Mouse (Mus musculus) T-helper 17 cell (primary cell): ENCODE data around the gene Pola1.

ENCODE experiments used
- in situ Hi-C, 2 experiments: fragments of 300-600 bp; cut with MboI, MseI; formaldehyde crosslinking; loops; 1 replicate in 1 of 2; 2 replicates in 1 of 2; pipeline ENCODE4 v1.15.1; 2025; ENCODE audit warnings: high pct_unique_total_duplicates in 2 of 2

The Pola1 gene

DNA sequence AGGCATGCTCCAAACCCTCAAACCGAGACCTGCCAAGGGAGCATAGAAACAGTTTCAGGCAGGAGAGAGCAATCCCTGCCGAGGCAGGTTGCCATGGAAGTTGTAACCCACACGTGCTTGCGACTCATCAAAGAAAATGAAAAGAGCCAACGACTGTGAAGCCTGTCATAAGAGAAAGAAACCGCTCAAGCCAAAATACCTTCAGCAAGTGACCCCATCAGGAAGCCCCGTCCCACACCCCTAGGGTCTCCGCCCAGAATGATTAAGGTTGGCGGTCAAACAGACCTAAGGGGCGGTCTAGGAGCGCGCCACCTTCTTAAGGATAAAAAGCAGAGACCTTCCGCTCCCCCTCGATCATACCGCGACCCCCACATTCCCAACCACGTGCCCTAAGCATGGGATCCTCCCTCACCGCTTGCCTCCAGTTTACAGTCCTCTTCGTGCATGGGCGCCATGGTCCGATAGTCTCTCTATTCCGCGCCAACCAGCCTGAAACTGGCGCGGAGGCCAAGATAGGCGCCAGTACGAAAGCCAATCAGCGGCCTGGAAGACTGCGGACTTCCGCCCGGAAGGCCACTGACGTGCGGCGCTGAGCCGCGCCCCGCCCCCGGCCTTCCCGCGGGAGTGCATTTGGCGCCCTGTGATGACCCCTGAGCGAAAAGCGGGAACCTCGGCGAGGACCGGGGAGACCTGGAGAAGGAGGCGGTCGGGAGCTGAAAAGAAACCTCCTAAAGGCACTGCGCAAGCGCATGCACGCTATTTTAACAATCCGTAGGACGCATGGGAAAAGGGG lies at the start of gene Pola1:
TSS of gene Pola1 (minus strand) at position 499 of the 793 bp plus-strand sequence.
- in situ Hi-C loops: no loop called here

DNA sequence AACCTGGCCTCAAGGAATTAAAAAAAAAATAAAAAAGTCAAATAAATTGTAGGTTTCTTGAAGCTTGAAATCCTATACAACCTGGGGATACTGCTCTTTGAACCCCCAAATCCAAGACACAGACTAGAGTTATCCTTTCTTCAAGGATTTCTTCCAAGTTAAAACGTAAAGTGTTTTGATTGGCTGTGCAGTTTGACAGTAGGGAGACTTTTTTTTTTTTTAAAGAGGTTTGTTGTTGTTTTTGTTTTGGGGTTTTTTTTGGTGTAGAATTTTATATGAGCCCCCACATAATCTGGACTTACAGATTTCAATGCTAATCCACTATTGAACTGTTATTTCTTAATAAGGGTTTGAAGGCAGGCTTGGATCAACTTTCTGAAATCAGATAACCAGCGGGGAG lies 44.3 kb upstream of the Pola1 start:
- in situ Hi-C loops: no loop called here

DNA sequence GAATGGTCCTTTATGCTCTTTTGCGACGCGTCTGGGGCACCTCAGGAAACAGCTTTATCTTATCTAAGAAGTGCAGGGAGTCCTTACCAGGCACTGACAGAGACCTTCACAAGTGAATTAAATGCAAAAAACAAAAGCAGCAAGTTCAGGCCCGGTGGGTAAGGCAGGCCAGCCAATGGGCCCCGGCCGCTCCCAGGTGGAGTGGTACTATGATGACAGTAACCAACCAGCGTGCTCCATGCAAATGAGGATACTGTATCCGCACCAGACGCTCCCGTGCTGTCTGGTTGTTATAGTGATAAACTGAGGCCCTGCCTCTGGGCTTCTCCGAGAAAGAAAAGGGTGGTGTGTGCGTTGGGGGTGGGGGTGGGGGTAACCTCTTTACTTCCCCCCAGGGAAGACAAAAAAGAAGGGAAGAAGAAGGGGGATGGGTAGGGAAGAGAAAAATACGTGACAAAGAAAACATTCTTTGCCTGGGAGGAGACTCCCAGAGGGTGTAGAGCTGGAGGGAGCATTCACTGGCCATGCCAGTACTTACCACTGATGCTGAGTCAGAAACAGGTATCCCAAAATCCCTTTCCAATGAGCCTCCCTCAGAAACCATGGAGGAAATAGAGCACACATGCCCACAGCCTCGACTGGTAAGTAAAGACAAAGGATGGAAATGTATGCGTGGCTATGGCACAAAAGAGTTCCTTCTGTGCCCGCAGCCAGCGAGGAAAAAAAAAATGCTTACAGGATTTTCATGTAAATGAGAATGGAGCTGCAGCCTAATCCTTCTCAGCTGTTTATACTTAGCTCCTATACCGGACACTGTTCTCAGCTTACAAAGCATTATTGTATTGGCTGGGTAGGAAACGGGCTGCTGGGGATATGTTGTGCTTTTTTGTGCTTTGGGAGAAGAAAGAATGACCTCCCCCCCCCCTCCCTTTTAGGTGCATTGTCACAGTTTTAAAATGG lies 43.2 kb upstream of the Pola1 start:
- in situ Hi-C loops: no loop called here

DNA sequence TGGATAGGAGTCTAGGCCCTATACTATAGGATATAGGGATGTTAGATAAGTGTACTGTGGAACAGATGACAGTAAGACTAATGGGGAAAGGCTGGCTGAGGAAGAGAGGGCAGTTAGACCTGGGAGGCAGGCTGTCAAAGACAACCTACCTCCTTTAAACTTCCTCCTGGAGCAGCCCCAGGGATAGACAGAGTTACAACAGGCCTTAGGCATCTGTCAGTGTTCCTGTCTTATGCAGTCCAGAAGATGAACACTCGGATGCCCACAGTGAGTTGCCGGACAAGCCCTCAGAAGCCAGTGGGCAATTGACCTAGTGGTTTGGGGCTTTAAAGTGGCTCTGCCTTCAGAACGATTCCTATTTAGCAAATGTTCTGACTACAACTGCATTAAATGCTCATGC lies 42.5 kb upstream of the Pola1 start:
- in situ Hi-C loops: no loop called here

DNA sequence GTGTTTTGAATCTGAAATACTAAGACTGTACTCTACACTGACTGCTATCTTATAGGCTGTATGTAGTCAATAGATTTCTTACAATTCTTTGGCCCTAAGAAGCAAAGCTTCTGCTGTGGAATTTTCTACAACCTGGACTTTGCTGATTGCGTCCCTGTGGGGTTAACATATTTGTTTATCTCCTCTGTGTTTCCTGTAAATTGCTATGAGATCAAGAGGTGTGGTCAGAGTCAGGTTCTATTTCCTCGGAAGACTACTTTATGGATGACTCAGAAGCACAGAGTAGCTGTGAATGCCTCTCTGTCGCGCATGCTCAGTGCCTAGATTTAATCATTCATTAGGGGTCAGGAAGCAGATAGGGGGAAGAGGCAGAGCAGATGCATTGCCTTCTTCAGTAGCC lies 32.8 kb upstream of the Pola1 start:
- in situ Hi-C loops: no loop called here

DNA sequence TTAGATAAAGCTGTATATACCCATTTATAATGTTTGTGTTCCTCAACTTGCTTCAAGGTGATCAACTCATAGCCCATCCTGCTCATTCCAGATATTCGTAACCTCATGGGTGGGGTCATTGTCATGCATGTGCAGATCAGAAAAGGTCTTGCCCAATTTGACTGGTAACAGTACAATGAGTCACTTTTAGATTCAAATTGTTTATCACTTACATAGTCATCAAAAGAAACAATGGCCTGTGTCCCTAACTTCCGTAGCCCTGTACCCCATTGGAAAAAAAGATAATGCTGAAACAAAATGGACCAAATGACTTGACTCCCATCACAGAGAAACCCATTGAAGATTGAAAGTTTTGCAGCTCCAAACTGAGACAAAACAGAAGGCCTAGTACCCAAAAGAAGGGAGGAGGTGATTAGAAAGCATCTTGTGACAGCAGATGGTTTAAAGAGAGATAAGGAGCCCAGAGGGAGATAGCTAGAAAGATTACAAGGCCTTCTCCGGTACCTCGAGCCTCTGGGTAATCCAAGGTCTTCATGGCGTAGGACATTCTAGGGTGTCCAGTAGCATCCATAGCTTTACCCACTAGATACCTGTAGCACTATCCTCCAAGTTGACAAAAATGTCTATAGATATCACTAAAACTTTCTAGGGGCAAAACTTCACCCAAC lies 32.1 kb upstream of the Pola1 start:
- in situ Hi-C loops: no loop called here

DNA sequence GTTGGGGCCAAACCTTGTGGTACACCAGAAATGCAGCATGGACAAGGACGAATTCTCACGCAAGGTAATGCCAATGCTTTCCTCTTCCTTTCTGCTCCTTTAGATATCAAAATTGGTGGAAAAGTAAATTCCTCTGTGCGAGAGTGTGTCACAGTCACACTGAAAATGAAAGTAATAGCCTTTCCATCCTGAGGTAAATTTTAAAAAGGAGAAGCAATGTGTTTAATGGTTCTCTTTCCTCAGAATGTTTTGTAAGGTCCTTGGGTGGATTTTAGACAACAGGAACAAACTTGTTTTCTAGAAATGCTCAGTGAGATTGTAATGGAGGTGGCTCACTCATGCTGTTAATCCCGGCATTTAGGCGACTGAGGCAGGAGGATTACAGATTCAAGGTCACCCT lies 23.2 kb upstream of the Pola1 start:
- in situ Hi-C loops: no loop called here

DNA sequence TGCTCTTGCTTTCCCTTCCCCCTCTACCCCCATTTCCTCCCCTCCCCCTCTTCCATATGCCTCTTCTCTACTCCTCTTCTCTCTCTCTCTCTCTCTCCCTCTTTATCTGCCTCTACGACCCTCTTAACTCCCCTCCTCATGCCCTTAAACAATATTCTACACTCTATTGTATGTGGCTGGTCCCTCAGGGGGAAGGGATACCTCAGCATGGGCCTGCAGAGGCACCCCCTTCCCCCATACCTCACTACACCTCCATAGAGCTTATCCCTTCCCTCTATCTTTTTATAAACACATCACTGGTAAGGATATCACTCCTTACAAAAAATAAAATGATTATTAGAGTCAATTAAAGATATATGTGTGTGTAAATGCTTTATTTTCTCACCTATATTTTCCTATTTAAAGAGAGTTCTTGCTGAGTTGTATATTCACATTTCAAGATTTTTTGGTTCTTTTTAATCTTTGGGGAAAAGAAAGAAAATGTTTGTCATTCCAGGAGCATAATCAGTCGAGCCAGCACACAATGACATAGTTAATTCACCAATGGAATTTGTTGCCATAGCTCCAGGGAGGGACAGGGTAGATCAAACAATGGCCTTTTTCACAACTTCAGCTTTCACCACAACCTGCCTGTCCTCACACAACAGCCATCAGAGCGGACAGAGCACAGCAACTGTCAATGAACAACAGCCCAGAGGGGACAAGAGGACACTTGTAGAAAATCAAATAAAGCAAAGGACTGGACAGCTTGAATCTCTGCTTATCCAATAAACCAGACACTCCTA lies 22.5 kb upstream of the Pola1 start, which contains the start of gene Pcyt1b:
TSS of gene Pcyt1b (plus strand) at position 646 of the 785 bp plus-strand sequence.
- in situ Hi-C loops: no loop called here

DNA sequence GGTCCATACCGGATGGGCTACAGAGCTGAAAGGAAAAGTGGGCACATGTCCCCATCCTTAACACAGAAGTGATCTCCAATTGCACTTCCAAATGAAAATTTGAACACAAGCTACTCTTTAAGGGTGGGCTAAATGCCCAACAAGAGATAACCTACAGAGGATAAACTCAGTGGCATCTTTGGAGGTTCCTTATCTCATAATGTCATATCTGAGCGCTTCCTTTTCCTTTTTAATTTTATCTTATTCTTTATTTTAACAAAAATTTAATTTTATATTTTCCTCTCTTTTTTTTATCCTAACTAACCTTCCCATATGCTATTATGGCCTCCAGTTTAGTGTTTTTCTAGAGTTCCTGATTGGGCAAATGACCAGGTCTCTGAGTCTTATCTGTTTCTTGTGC lies 18.8 kb upstream of the Pola1 start:
- in situ Hi-C loops: no loop called here

DNA sequence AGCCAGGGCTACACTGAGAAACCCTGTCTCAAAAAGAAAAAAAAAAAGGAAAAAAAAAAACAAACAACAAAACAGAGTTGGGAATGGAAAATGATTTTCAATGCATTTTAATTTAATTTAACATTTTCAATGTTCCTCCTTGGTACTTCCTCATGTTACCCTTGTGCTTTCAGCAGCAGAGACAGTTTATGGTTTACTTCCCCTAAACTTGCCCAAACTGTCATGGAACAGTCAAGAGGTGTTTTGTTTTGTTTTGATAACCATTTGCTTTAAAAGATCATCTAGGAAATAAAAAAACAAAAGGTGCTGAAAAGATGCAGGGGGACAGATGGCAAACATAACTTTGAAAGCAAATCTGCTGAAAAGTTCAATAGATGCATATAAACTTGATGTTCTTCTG lies 12.1 kb upstream of the Pola1 start:
- in situ Hi-C loops: no loop called here

DNA sequence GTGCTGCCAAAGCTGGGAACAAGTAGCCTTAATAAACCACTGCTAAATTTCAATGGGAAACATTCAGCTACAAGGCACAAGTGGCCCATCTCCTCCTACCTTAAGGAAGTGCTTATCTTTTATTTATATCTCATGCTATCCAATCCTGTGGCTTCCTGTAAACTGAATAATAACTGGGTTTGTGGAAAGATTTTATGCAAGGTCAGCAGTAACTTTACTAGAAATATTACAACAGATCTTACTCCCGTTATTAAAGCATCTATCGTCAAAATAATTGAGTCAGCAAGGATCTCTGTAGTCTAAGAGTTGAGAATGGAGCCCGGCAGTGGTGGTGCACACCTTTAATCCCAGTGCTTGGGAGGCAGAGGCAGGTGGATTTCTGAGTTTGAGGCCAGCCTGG lies 11.6 kb upstream of the Pola1 start:
- in situ Hi-C loops: no loop called here

DNA sequence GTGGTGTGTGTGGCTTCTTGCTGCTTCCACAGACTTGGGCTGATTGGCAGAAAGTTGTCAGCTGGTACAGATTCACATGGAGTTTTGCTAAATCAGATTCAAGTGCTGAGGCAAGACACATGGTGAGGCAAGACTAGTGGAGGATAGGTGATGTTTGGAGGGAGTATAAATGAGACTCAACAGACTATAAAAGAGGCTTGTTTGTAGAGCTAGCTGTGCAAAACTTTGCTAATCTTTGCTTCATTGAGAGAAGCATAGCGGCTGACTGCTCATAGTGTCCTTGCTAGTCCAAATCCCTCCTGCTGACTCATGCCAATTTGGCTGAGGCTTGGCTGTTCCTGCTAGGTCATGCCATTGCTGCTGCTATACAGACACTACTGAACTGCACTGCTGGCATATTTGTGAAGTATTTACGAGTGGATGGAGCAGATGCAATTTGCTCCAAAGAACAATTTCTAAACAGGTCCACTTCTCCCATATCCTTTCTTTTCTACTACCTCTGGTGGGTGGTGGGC lies 3.0 kb upstream of the Pola1 start:
- in situ Hi-C loops: no loop called here

DNA sequence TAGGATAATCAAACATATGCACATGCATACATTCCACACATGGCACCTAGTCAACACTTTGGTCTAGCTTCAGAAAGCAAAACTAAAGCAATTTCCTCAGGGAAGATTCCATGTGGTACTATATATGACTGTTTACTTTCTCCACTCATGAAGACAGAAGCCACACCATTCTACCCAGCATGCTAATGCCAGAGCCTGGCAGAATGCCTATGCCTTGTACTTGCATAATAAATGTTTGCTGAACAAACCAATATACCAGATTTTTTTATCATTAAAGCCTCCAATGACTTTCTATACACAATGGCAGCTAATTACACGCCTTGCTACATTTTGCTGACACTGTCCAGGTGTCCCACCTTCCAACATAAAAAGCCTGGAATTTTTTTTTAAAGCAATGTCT lies 1.7 kb downstream of the Pola1 start:
- in situ Hi-C loops: no loop called here

DNA sequence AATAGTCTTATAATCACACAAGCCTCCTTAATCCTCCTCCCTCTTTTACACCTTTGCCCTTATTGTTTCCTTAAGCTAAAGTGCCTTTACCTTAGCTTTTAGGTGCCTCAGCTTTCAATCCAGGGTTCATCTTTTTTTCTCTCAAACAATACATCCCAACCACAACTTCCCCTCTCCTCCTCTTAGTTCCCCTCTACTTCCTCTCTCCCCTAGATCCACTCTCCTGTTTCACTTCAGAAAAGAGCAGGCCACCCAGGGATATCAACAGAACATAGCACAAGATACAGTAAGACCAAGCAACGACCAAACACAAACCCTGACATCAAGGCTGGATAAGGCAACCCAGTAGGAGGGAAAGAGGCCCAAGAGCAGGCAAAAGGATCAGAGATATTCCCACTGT lies 29.7 kb downstream of the Pola1 start:
- in situ Hi-C loops: no loop called here

DNA sequence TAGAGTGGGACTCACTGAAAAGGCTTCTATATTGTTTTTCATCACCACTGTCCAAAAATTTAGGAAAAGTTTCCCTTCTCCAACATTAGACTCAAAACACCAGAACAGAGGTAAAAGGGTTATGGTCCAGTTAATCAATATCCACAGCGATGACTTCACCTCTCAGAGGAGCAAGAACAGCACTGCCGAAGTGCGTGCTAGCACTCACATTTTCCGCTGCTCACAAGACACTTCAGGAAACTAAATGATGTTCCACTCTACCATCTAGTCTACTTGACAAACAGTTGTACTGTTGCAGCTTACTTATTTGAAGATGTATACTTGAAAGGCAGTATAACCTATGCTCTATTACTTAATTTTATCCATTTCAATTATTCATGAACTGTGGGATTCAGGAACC lies 37.7 kb downstream of the Pola1 start:
- in situ Hi-C loops: no loop called here

DNA sequence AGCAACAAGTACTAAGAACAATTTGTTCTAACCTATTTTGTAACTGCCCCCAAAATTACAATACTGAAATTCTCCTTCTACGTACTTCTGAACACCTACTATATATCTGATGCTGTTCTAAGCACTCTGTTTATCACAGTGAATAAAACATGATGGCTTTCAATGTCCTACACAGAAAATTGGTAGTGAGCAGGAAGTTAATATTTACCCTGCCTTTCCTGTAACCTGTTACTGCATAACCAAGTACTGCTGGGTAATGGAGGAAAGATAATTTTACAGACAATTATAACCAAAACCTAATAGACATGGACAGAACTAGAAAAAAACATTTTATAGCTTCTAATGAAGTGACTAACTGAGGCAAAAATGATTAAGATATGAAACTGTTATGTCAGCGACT lies 51.0 kb downstream of the Pola1 start:
- in situ Hi-C loops: no loop called here

DNA sequence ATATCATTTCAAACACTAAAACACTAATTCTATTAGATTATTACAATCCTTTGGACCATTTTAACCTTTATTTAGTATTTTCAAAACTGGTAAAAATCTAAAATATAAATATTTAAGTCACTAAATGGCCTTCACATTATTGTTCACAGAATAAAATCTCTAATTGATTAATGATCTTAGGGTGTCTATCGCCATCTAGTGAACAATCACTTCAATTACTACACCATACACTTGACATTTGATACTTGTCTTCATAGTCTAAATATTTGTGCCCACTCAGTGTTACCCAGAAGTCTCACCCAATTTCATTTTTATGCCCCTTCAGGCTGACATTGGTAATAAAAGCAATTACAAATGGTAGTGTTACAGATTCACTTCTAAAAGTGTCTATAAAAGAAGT lies 74.8 kb downstream of the Pola1 start:
- in situ Hi-C loops: loop anchor here in 1 of 2 experiments (25.0 kb wide), 1 partner anchor 470 kb away; no protein-coding TSS in a partner anchor

DNA sequence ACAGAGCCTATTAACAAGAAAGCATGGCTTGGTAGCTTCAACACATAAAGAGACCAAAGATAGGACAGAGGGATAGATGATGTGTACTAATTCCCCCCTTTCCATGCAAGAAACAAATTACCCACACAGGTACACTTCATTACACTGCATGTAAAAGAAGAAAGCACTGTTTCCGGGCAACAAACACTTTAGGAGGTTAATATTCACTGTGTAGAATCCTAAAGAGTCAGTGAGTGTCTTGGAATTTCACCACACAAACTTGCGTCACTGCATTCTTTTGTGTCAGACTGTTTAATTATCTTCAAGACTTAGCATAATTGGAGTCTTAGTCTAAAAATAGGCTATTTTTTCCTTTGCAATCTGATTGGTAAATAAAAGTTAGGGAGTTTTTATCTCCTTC lies 92.2 kb downstream of the Pola1 start:
- in situ Hi-C loops: loop anchor here in 1 of 2 experiments (10.0 kb wide), 1 partner anchor 895 kb away; no protein-coding TSS in a partner anchor

DNA sequence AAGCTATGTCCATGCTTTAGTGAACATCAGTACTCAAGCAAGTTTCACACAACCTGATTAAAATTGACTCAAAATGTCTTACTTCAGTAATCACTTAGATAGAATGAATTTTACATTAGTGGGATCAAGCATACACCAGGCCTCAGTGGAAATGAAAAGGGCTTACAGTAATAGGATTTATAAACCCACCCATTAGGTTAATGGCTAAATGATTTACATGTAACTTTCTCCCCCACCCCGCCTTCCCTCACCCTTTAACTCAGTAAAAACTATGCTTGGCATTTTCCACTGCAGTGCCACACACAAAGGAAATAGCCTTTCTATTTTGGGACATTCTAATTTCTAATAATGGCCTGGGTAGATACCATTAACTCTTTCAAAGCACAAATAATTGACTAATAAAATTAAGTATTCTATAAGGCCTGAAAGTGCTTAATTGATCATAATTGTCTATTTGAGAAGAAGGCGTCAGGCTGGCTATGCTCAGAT lies 129.0 kb downstream of the Pola1 start:
- in situ Hi-C loops: no loop called here

DNA sequence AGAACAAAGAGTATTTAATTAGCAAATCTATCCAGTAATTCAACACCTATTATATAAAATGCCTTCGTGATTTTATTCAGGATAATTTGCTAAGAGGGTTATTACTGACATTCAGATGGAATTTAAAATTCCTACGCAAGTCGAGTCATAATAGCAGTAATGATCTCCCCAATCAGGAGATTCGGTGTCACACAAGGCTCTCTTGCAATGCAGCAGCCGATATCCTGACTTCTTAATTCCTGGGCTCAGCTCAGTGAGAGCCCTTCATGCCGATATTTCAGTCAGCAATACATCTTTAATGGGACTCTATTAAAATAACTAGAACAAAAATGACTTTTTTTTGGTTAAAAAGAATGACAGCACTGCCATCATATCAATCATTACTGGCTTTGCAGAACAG lies 134.4 kb downstream of the Pola1 start:
- in situ Hi-C loops: no loop called here

DNA sequence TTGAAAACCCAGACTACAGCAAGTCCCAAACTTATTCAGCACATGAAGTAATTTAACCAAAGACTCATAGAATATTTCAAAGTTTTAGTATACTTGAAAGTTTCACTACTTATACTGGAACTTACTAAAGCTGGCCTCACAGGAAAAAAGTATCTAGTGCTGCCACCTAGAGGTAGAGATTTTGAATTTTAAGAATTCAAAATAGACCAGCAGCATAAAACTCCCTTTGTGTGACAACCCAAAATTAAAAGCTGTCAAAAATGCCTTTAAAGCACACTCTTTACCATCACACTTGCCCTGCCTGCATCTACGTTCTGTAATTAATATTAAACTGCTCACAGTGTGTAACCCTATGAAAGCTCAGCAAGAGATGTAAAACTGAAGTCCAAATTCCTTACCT lies 166.2 kb downstream of the Pola1 start:
- in situ Hi-C loops: no loop called here
